Mouse (Mus musculus) embryonic fibroblast, embryonic 13.5 days (primary cell): ENCODE results near the gene F2rl2.

ENCODE experiments used
- CTCF ChIP-seq: IDR thresholded peaks from 2 replicates; pipeline ENCODE4 v1.5.1; 2011; ENCODE audit warnings: mild to moderate bottlenecking, control low read depth, low read length, moderate library complexity, borderline replicate concordance; ENCODE audit not compliant: insufficient read depth
- POLR2A ChIP-seq: IDR thresholded peaks from 2 replicates; pipeline ENCODE4 v1.6.1; 2011; ENCODE audit warnings: low read depth, mild to moderate bottlenecking, control low read depth, low read length, moderate library complexity

GRCm38 (mm10) chr13:95712054-95712453 is 15.4 kb downstream of the F2rl2 start:
- no peak for TF ChIP-seq CTCF
- no peak for TF ChIP-seq POLR2A
